Mouse (Mus musculus): ENCODE measurements around the gene Abcg5. TPM values are rescaled to one million over a fixed set of nuclear protein-coding genes. Genes with fewer than 3 reads are reported as not detected.
A peak's percentile ranks its signal among the peaks of the same experiment; 100 is the strongest.

The Abcg5 gene
- total and polyA plus RNA-seq, 3 experiments: not detected

- no peaks in the 10 kb centered on the region for H3K79me2 ChIP-seq (replicated peaks; ENCODE audit: control insufficient read depth, extremely low read depth, insufficient read depth, poor library complexity, severe bottlenecking)
- H3K27ac ChIP-seq (ENCODE audit: insufficient read depth, low read depth): no peak overlapping the region
- H3K27me3 ChIP-seq (replicated peaks): no peaks in the 10 kb centered on the region
- H3K4me3 ChIP-seq (replicated peaks in 1 of 3; ENCODE audit: low read depth in 2 of 3, low read length in 2 of 3, poor library complexity in 1 of 3): no peak overlapping the region
- H3K4me2 ChIP-seq (ENCODE audit: insufficient read depth, low read depth, poor library complexity, severe bottlenecking): no peak overlapping the region
- H3K36me3 ChIP-seq (replicated peaks in 1 of 2; ENCODE audit: control insufficient read depth in 1 of 2, insufficient read depth in 1 of 2, low read length in 1 of 2): peaks cover 4 to 20% of the 10 kb centered on the region in 2 experiments
- no peak overlapping the region for H3K9ac ChIP-seq (ENCODE audit: insufficient read depth, low read depth)
- H3K9me3 ChIP-seq (replicated peaks; ENCODE audit: low read length): no peaks in the 10 kb centered on the region
- dilution Hi-C loops (cut with MboI; ENCODE audit: extremely low pct_ligation_motif_present, extremely low pct_unique_long_range_greater_than_20kb, low sequenced_read_pairs) (no loop called here), in situ Hi-C loops (cut with MboI; ENCODE audit: low pct_ligation_motif_present, low pct_unique_long_range_greater_than_20kb, low sequenced_read_pairs) (no loop called here)
- DNase-seq (ENCODE audit: extremely low read depth): no peak
- peaks cover 6 to 9% of the 10 kb centered on the region in 2 experiments for H3K4me1 ChIP-seq (ENCODE audit: control insufficient read depth in 1 of 2, insufficient read depth in 2 of 2)
- no peak for TF ChIP-seq EP300 (IDR thresholded peaks at IDR 0.05; ENCODE audit: low read length)
- TF ChIP-seq POLR2A (IDR thresholded peaks at IDR 0.05; ENCODE audit: low read depth, low read length): no peak
These were observed 37.7 kb downstream of the Abcg5 start for GRCm38 (mm10) chr17:84645119-84645518.

- dilution Hi-C loops (cut with MboI; ENCODE audit: extremely low pct_ligation_motif_present, extremely low pct_unique_long_range_greater_than_20kb, low sequenced_read_pairs) (no loop called here), in situ Hi-C loops (cut with MboI; ENCODE audit: low pct_ligation_motif_present, low pct_unique_long_range_greater_than_20kb, low sequenced_read_pairs) (no loop called here)
- Histone ChIP-seq H3K27me3 (replicated peaks) (no peaks in the 10 kb centered on the region), H3K27ac (ENCODE audit: insufficient read depth, low read depth) (no peak overlapping the region), H3K79me2 (replicated peaks; ENCODE audit: control insufficient read depth, extremely low read depth, insufficient read depth, poor library complexity, severe bottlenecking) (no peaks in the 10 kb centered on the region), H3K9me3 (replicated peaks; ENCODE audit: low read length) (no peaks in the 10 kb centered on the region), H3K4me1 (ENCODE audit: control insufficient read depth in 1 of 2, insufficient read depth in 2 of 2) (peaks cover 6 to 9% of the 10 kb centered on the region in 2 experiments), H3K36me3 (replicated peaks in 1 of 2; ENCODE audit: control insufficient read depth in 1 of 2, insufficient read depth in 1 of 2, low read length in 1 of 2) (peaks cover 4 to 16% of the 10 kb centered on the region in 2 experiments), H3K4me2 (ENCODE audit: insufficient read depth, low read depth, poor library complexity, severe bottlenecking) (no peak overlapping the region), H3K4me3 (replicated peaks in 1 of 3; ENCODE audit: low read depth in 2 of 3, low read length in 2 of 3, poor library complexity in 1 of 3) (no peak overlapping the region), H3K9ac (ENCODE audit: insufficient read depth, low read depth) (no peak overlapping the region)
- no peak for TF ChIP-seq MXI1 (IDR thresholded peaks at IDR 0.05; ENCODE audit: low read depth, low read length)
- TF ChIP-seq SIN3A (IDR thresholded peaks at IDR 0.05; ENCODE audit: low read length): no peak
- DNase-seq (ENCODE audit: extremely low read depth): no peak
These were observed 38.3 kb downstream of the Abcg5 start for GRCm38 (mm10) chr17:84644292-84645050.

DNA sequence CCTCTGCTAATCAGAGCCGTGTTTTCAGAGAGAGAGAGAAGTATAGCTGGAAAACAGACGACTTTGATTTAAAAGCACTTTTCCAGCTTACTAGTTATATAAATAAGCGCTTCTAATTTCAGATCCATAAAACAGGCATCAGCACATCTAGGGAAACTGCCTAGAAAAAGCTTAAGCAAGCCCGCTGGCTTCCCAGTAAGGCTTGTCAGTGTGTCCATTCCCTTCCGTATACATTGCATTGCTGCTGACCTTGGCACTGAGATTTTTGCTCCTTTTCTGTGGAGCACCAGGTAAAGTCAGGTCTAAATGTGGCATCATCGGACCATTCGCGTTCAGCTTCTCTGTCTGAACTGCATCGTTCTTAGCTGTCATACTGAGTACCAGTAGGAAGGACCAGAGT lies 40.5 kb downstream of the Abcg5 start:
- in situ Hi-C loops (cut with MboI; ENCODE audit: low pct_ligation_motif_present, low pct_unique_long_range_greater_than_20kb, low sequenced_read_pairs) (no loop called here), dilution Hi-C loops (cut with MboI; ENCODE audit: extremely low pct_ligation_motif_present, extremely low pct_unique_long_range_greater_than_20kb, low sequenced_read_pairs) (no loop called here)
- H3K4me1 ChIP-seq (ENCODE audit: control insufficient read depth in 1 of 2, insufficient read depth in 2 of 2): peaks cover 3 to 9% of the 10 kb centered on the region in 2 experiments
- peaks cover 0 to 13% of the 10 kb centered on the region in 2 experiments for H3K36me3 ChIP-seq (replicated peaks in 1 of 2; ENCODE audit: control insufficient read depth in 1 of 2, insufficient read depth in 1 of 2, low read length in 1 of 2)
- no peaks in the 10 kb centered on the region for H3K9me3 ChIP-seq (replicated peaks; ENCODE audit: low read length)
- no peak overlapping the region for H3K27ac ChIP-seq (ENCODE audit: insufficient read depth, low read depth)
- H3K9ac ChIP-seq (ENCODE audit: insufficient read depth, low read depth): no peak overlapping the region
- TF ChIP-seq ELF1 (IDR thresholded peaks at IDR 0.05; ENCODE audit: low read depth, low read length) (no peak), CHD2 (IDR thresholded peaks at IDR 0.05; ENCODE audit: low read length) (no peak)
- no peak overlapping the region for H3K4me3 ChIP-seq (replicated peaks in 1 of 3; ENCODE audit: low read depth in 2 of 3, low read length in 2 of 3, poor library complexity in 1 of 3)
- H3K79me2 ChIP-seq (replicated peaks; ENCODE audit: control insufficient read depth, extremely low read depth, insufficient read depth, poor library complexity, severe bottlenecking): no peaks in the 10 kb centered on the region
- H3K4me2 ChIP-seq (ENCODE audit: insufficient read depth, low read depth, poor library complexity, severe bottlenecking): peak overlapping the region; percentile 87; the same call in 1 of the 2 replicates
- no peaks in the 10 kb centered on the region for H3K27me3 ChIP-seq (replicated peaks)
- no peak for DNase-seq (ENCODE audit: extremely low read depth)

DNA sequence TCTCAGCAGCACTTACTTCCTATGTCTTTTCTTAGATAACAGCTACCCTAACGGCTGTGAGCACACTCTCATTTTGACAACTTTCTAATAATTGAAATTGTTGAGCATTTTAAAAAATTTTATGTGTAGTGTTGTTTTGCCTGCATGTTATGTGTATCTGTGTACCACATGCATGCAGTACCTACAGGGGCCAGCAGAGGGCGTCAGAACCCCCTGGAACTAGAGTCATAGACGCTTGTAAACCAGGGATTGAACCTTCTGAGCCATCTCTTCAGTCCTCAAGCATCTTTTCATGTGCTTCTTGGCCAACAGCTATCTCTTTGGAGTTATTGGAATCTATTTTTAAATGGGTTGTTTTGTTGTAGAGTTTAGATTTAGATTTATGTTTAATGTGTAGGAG lies 40.9 kb downstream of the Abcg5 start:
- TF ChIP-seq JUN (IDR thresholded peaks at IDR 0.05; ENCODE audit: insufficient read depth, low read depth, low read length) (no peak), CTCF (conservative IDR thresholded peaks at IDR 0.05 in 1 of 2, IDR thresholded peaks at IDR 0.05 in 1 of 2; ENCODE audit: low read depth in 2 of 2, low read length in 2 of 2) (peak; percentile 79 to 85), SMC3 (IDR thresholded peaks at IDR 0.05; ENCODE audit: low read depth, low read length) (peak; percentile 54), RCOR1 (conservative IDR thresholded peaks at IDR 0.05; ENCODE audit: low read depth, low read length) (no peak), RAD21 (IDR thresholded peaks at IDR 0.05; ENCODE audit: low read depth, low read length) (peak; percentile 56)
- no peak overlapping the region for H3K4me3 ChIP-seq (replicated peaks in 1 of 3; ENCODE audit: low read depth in 2 of 3, low read length in 2 of 3, poor library complexity in 1 of 3)
- H3K4me1 ChIP-seq (ENCODE audit: control insufficient read depth in 1 of 2, insufficient read depth in 2 of 2): peaks cover 3 to 9% of the 10 kb centered on the region in 2 experiments
- no peaks in the 10 kb centered on the region for H3K79me2 ChIP-seq (replicated peaks; ENCODE audit: control insufficient read depth, extremely low read depth, insufficient read depth, poor library complexity, severe bottlenecking)
- no peaks in the 10 kb centered on the region for H3K9me3 ChIP-seq (replicated peaks; ENCODE audit: low read length)
- no peak overlapping the region for H3K4me2 ChIP-seq (ENCODE audit: insufficient read depth, low read depth, poor library complexity, severe bottlenecking)
- no peaks in the 10 kb centered on the region for H3K27me3 ChIP-seq (replicated peaks)
- H3K27ac ChIP-seq (ENCODE audit: insufficient read depth, low read depth): no peak overlapping the region
- DNase-seq (ENCODE audit: extremely low read depth): peak; percentile 51
- H3K36me3 ChIP-seq (replicated peaks in 1 of 2; ENCODE audit: control insufficient read depth in 1 of 2, insufficient read depth in 1 of 2, low read length in 1 of 2): peaks cover 0 to 16% of the 10 kb centered on the region in 2 experiments
- no peak overlapping the region for H3K9ac ChIP-seq (ENCODE audit: insufficient read depth, low read depth)
- in situ Hi-C loops (cut with MboI; ENCODE audit: low pct_ligation_motif_present, low pct_unique_long_range_greater_than_20kb, low sequenced_read_pairs): no loop called here
- dilution Hi-C loops (cut with MboI; ENCODE audit: extremely low pct_ligation_motif_present, extremely low pct_unique_long_range_greater_than_20kb, low sequenced_read_pairs): no loop called here
